Mouse (Mus musculus) embryo, embryonic 9.5 days (tissue): ENCODE results near the gene Cfap20.

Experiments
- DNase-seq: peaks from one replicate; pipeline ENCODE4 v3.0.0-alpha.2; 2017; ENCODE audit errors: extremely low spot score

The Cfap20 gene

DNA sequence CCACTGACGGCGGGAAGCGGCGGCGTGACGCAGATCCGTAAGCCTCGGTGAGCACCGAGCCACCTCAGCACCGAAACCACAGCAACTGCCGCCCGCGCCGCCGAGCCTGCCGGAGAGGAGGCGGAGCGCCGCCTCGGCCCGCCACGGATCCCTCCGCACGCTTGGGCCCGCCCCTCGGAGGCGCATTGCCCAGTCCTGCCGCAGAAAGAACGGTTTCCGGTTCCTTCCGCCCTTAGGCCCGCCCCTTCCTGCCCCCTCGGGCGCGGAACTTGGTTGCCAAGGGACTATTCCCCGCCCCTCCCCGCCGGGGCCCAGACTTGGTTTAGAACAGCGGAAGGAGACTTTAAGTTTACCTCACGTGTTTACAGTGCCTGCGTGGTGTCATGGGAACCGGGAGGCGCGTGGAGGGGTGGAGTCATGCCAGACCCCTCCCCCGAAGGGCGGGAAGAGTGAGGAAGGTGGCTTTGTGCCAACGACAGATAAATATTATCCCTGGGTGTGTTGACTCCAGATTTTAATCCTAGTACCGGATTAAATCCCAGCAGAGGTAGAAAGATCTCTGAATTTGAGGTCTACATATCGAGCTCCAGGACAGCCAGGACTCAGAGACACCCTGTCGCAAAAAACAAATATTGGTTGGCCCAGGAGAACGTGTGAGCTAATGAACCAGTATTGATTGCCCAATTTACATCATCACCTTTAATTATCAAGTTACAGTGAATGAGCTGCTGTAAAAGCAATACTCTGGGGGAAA is at the start of gene Cfap20:
Cfap20 (minus strand) TSS at position 184 of the 754 bp plus-strand sequence.
- peak; percentile 99 for DNase-seq

DNA sequence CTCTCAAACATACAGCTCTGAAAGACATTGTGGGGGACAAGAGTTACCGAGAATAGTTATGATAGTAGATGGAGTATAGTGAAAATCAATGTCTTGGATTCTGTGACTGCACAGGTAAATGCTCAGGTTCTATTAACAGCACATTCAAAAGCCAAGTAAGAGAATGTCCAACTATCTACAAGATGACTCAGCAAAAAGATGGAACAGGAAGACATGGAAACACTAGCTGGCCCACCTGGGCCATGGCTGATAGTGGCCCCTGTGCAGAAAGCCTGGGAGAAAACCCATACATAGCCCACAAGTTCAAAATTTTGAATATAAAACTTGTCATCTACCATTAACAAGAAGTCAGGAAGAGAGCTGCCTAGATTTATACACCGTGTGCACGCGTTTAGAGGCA is 35.3 kb upstream of the Cfap20 start:
- DNase-seq, result no peak

DNA sequence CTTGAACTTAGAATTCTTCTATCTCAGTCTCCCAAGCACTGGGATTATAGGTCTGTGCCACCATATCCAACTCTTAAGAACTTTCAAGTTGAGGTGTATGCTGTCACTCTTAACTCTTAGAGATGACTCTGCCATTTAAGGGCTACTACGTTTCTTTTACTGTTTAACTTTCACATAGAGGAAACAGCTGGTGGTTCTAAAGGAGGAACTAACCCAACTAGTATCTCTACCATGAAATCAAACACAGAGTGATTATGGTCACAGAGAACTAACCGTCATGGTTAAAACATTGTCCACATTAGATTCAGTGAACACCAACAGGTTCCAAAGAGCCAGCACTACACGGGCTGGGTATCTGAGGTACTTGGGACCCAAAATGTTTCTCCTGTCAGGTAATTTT is 34.3 kb upstream of the Cfap20 start:
- DNase-seq, result no peak

DNA sequence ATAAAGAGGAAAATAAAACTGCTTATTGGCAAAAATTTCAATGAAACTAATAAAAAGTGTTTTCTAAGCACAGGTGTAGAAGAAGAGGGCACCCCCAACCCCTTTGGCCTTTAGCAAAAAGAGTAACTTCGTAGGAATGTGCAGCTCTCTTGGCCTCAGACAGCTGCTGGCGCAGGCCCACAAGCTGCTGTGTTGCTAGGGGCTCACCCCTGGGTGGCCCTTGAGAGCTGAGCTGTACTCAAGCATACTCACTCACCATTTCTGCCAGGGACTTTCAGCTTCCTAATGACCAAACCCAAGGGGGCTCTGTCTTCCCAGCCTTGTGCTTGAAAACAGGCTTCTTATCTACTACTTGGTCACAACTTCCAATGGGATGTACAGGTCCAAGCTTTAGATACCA is 31.9 kb upstream of the Cfap20 start:
- DNase-seq, result no peak

DNA sequence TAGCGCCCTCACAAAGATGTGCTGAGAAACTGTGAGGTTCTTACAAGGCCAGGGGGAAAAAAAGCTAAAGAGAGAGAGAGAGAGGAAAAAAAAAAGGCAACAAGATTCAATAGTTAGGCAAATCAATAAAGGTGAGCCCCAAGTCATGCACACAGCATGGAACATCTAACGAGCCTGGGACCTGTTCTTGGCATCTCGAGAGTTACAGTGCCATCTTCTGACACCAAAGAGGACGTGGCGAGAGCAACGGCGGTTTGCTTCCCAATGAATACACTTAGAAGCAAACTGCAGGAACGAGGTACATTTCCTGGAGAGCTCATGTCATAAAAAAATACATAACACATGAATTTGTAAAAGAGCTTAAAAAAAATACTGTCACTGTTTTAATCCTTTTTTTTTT is 17.8 kb upstream of the Cfap20 start:
- no peak for DNase-seq

DNA sequence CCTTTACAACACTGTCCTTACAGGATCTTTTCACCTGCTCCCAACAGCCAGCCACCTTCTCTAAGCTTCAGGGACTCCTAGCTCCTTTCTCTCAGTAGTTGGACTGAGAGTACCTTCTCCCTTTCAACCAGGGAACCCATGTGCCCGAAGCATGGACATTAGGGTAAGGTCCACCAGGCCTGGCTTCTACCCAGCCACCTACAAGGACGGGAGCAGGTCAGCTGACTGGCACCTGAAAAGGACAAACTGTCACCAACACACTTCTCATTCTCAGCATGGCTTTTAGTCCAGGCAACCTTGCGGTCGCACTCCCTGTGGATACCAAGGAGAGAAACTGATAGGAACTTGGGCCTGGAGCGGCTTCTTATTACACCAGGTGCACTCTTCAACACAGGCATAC is 15.6 kb upstream of the Cfap20 start:
- DNase-seq, result no peak

GRCm38 (mm10) chr8:95447661-95448060 is 13.0 kb upstream of the Cfap20 start:
- no peak for DNase-seq

- DNase-seq, result no peak
These were observed 10.4 kb upstream of the Cfap20 start for GRCm38 (mm10) chr8:95445042-95445441.

DNA sequence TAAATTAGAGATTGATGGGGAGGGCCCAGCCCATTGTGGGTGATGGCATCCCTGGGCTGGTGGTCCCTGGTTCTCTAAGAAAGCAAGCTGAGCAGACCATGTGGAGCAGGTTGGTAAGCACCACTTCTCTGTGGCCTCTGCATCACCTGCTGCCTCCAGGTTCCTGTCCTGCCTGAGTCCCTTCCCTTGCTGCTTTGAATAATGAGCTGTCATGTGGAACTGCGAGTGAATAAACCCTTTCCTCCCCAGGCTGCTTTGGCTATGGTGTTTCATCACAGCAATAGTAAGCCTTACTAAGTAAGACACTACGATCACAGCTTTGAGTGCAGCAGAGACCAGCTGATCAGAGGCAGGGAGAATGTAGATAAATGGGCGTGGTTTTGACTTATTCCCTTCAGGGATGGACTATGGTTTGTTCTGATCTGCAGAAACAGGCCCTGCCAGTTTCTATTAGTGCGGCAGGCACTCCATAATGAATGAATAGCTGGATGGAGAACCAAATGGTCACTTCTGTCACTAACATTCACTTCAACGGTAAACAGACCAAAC is 6.9 kb upstream of the Cfap20 start:
- DNase-seq, result no peak

- no peak for DNase-seq
These were observed 5.6 kb upstream of the Cfap20 start for GRCm38 (mm10) chr8:95440168-95440709.

- DNase-seq, result no peak
These were observed 4.8 kb upstream of the Cfap20 start for GRCm38 (mm10) chr8:95439421-95439820.

GRCm38 (mm10) chr8:95437341-95437992 is 2.8 kb upstream of the Cfap20 start:
- DNase-seq, result no peak

DNA sequence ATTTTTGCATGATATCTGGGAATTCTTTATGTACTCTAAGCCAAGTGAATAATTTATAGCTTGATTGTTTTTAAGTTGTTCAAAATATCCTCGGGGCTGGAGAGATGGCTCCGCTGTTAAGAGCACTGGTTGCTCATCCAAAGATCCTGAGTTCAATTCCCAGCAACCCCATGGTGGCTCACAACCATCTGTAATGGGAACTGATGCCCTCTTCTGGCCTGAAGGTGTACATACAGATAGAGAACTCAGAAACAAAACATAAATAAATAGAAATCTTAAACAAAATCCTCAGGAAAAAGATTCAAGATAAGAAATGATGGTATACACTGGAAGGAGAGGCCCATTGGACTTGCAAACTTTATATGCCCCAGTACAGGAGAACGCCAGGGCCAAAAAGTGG is 1.3 kb upstream of the Cfap20 start:
- no peak for DNase-seq

DNA sequence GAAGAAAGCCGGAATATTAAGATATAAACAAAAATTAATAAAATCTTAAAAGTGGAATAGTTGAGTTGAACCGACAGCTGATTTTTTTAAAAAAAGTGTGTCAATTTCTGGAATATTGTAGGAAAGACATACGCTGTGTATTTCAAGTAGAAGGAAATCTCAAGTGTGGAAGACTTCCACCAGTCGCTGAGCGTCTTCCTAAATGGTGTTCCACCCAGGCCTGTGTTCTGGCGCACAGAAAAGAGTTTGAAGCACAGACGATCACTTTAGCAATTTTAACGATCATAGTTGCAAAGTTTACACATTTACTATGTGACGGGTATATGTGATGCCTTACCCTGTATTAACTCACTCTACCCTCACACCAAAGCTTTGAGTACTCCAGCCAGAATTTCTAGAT is 802 bp upstream of the Cfap20 start:
- DNase-seq, result no peak

DNA sequence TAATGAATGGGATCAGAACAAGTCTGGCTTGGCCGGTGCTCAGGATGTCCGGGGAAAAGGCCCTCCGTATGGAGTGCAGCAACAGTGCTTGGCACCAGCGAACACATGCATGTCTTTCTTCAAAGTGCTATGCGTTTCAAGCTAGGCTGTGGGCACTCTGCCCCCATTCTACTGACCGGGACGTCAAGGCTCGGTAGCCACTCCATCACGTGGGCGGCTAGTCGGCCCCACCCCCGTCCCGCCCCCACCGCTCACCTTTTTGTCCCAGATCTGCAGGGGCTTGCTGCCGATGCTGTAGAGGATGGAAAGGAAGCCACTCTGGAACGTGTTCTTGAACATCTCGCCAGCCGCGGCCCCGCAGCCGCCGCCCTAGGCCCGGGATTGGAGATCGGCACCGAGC is 436 bp downstream of the Cfap20 start:
- DNase-seq, result peak; percentile 68

- DNase-seq, result no peak
These were observed 1.5 kb downstream of the Cfap20 start for GRCm38 (mm10) chr8:95433124-95433523.

GRCm38 (mm10) chr8:95432471-95432870 is 2.2 kb downstream of the Cfap20 start:
- no peak for DNase-seq

GRCm38 (mm10) chr8:95429945-95430344 is 4.7 kb downstream of the Cfap20 start:
- DNase-seq, result peak; percentile 19

GRCm38 (mm10) chr8:95427594-95428535 is 6.8 kb downstream of the Cfap20 start:
- peak; percentile 73 for DNase-seq

DNA sequence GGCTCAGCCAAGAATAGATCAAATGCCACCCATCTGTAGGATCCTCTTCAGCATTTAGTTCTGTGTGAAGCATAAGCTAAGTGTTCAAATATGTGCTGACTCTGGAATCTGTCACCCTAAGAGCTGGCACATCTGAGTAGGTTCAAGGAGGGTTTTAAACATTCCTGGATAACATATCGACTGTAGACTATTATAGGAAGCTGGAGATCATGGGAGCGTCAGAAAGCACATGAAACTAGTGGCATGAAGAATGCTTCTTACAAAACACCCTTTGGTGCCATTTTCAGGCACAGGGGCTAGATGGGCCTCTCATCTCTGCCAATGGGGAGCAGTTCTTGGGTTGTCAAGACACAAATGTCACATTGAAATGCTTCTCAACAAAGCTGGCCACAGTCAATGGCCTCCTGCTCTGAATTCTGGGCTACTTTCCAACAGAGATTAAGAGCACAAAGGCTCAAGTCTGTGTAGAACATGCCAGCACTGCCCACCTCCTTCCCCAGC is 7.8 kb downstream of the Cfap20 start:
- DNase-seq, result no peak

- no peak for DNase-seq
These were observed 10.0 kb downstream of the Cfap20 start for GRCm38 (mm10) chr8:95424682-95425081.
